Mouse (Mus musculus) myocyte (in vitro differentiated cells): ENCODE data around the gene Fam208a. TPM values are rescaled to one million over a fixed set of nuclear protein-coding genes. Genes with fewer than 3 reads are reported as not detected.

Experiments used
- H3K27me3 ChIP-seq: one replicate; pipeline ENCODE4 v1.6.1; 2011; ENCODE audit not compliant: control insufficient read depth, insufficient read depth, insufficient read length
- H3K36me3 ChIP-seq: one replicate; pipeline ENCODE4 v1.6.1; 2011; ENCODE audit not compliant: control insufficient read depth, insufficient read depth
- H3K4me2 ChIP-seq: one replicate; pipeline ENCODE4 v1.6.1; 2011; ENCODE audit warnings: low read depth, control low read depth
- H3K4me3 ChIP-seq: one replicate; pipeline ENCODE4 v1.5.1; 2011; ENCODE audit warnings: mild to moderate bottlenecking, control low read depth, moderate library complexity
- H3K79me2 ChIP-seq: one replicate; pipeline ENCODE4 v1.6.1; 2011; ENCODE audit not compliant: control insufficient read depth, insufficient read depth
- H3ac ChIP-seq: one replicate; pipeline ENCODE4 v1.6.1; 2011; ENCODE audit not compliant: control insufficient read depth, insufficient read length
- CEBPB ChIP-seq: IDR thresholded peaks from 2 replicates; pipeline ENCODE4 v1.6.1; 2011; ENCODE audit warnings: mild to moderate bottlenecking, moderate library complexity; ENCODE audit not compliant: poor library complexity, insufficient read depth, severe bottlenecking
- E2F4 ChIP-seq: IDR thresholded peaks from one replicate; pipeline ENCODE4 v1.6.1; 2011; ENCODE audit warnings: mild to moderate bottlenecking, control low read depth, moderate library complexity; ENCODE audit not compliant: insufficient read depth
- MAX ChIP-seq: IDR thresholded peaks from one replicate; pipeline ENCODE4 v1.6.1; 2011; ENCODE audit warnings: low read depth, mild to moderate bottlenecking, control low read depth
- MYOD1 ChIP-seq, 3 experiments: IDR thresholded peaks; one replicate each; pipeline ENCODE4 v1.6.1; 2011; ENCODE audit warnings: control low read depth in 2 of 3, low read depth in 2 of 3, mild to moderate bottlenecking in 2 of 3, moderate library complexity in 1 of 3; ENCODE audit not compliant: insufficient read length in 2 of 3, control insufficient read depth in 1 of 3
- MYOG ChIP-seq, 3 experiments: IDR thresholded peaks; one replicate each; pipeline ENCODE4 v1.6.1; 2011; ENCODE audit warnings: control low read depth in 2 of 3, low read depth in 2 of 3, mild to moderate bottlenecking in 2 of 3; ENCODE audit not compliant: insufficient read length in 2 of 3, control insufficient read depth in 1 of 3, insufficient read depth in 1 of 3
- POLR2A ChIP-seq: IDR thresholded peaks from one replicate; pipeline ENCODE4 v1.6.1; 2011; ENCODE audit warnings: low read depth, mild to moderate bottlenecking, control low read depth, moderate library complexity; ENCODE audit not compliant: insufficient read length
- POLR2AphosphoS2 ChIP-seq: IDR thresholded peaks from one replicate; pipeline ENCODE4 v1.6.1; 2011; ENCODE audit warnings: low read depth, control low read depth; ENCODE audit not compliant: insufficient read length
- REST ChIP-seq: IDR thresholded peaks from one replicate; pipeline ENCODE4 v1.6.1; 2011; ENCODE audit warnings: mild to moderate bottlenecking, control low read depth, moderate library complexity; ENCODE audit not compliant: insufficient read depth, insufficient read length
- SRF ChIP-seq: IDR thresholded peaks from one replicate; pipeline ENCODE4 v1.6.1; 2011; ENCODE audit warnings: low read depth; ENCODE audit not compliant: control insufficient read depth, insufficient read length
- TCF12 ChIP-seq: IDR thresholded peaks from one replicate; pipeline ENCODE4 v1.6.1; 2011; ENCODE audit warnings: mild to moderate bottlenecking, control low read depth; ENCODE audit not compliant: poor library complexity, insufficient read depth, severe bottlenecking
- TCF3 ChIP-seq: IDR thresholded peaks from one replicate; pipeline ENCODE4 v1.6.1; 2011; ENCODE audit warnings: low read depth, control low read depth; ENCODE audit not compliant: insufficient read length
- USF1 ChIP-seq: IDR thresholded peaks from one replicate; pipeline ENCODE4 v1.6.1; 2011; ENCODE audit warnings: low read depth, mild to moderate bottlenecking, control low read depth, moderate library complexity
- polyA plus RNA-seq: library from polyadenylated mRNA; unstranded; fragments of >200 nt; fragmentation: generic; extraction: Trizol; gene quantifications from one replicate; pipeline ENCODE4 v1.2.1, GENCODE M21; 2012; ENCODE audit warnings: missing spikeins

The Fam208a gene
- polyA plus RNA-seq, 1 experiment, result 2.0 TPM

DNA sequence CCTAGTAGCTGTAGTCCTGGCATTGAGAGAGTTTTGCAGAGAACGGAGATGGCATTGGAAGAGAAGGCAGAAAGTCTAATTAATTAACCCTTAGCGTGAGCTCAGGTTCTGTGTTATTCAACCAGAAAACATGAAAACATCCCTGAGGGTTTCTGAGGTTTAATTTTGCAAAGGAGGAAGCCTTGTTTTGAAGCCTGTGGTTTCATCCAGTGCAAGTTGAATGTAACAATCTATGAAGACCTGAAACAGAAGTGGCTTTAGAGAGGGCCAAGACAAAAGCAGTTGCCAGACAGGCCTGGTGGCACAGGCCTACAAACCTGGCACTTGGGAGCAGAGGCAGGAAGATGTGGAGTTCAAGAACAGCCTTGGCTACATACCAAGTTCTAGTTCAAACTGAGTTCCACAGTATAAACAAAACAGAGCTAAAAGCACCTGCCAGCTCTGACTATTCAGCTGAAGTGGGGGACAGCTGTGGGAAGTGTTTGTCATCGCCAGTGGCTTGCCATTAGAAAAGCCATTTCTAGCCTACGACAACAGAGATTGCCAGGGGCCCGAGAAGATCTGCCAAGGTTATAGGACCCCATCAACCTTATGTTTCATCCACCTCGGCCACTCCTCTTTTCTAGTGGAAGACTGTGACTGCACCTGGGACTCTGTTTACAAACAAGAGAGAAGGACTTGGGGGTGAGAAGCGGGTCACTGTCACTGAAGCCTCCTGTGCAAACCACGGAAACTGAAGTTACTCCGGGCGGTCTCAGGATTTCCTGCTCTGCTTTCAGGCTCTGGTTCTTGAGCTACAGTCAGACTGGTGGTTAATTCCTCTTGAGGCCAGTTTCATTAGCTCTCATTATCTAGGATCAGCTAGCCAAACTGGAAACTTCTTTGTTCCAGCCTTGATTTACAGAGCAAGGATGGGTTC is 26.0 kb upstream of the Fam208a start:
- H3K79me2 ChIP-seq, result no peaks in the 10 kb centered on the region
- H3K4me3 ChIP-seq, result no peak overlapping the region
- H3ac ChIP-seq, result no peak overlapping the region
- TF ChIP-seq POLR2A (no peak), MYOG (IDR thresholded peaks at IDR 0.05; ENCODE audit: control insufficient read depth in 1 of 3, insufficient read depth in 1 of 3, insufficient read length in 2 of 3, low read depth in 2 of 3) (peak in 2 of 3 experiments; percentile 43 to 63), MYOD1 (IDR thresholded peaks at IDR 0.05; ENCODE audit: control insufficient read depth in 1 of 3, insufficient read length in 2 of 3, low read depth in 2 of 3) (peak in 2 of 3 experiments; percentile 25 to 65)
- H3K36me3 ChIP-seq, result no peaks in the 10 kb centered on the region
- no peak overlapping the region for H3K4me2 ChIP-seq
- H3K27me3 ChIP-seq, result no peaks in the 10 kb centered on the region

DNA sequence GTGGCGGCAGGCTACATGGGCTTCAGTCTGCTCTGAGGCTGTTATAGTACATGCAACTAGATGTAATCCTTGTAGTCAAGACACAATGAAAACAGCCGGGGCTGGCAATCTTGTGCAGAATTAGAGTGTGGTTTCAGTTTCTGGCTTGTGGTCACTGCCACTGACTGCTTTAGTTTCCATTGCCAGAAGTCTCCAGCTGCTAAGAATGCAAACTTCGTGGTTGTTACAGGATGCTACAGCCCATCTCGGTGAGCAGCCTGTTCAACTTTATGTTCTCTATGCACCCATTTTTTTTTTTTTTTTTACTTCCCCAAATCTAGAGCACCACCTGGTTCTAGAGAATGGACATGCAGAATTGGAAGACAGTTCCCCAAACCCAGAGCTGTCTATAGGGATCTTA is 23.2 kb upstream of the Fam208a start:
- Histone ChIP-seq H3K4me3 (no peak overlapping the region), H3K36me3 (no peaks in the 10 kb centered on the region), H3ac (no peak overlapping the region), H3K79me2 (no peaks in the 10 kb centered on the region), H3K4me2 (peak overlapping the region; percentile 73), H3K27me3 (no peaks in the 10 kb centered on the region)
- TF ChIP-seq MYOG (IDR thresholded peaks at IDR 0.05; ENCODE audit: control insufficient read depth in 1 of 3, insufficient read depth in 1 of 3, insufficient read length in 2 of 3, low read depth in 2 of 3) (peak in 2 of 3 experiments; percentile 23 to 55), TCF3 (no peak), SRF (no peak), TCF12 (no peak), E2F4 (no peak), CEBPB (peak; percentile 89), MYOD1 (IDR thresholded peaks at IDR 0.05; ENCODE audit: control insufficient read depth in 1 of 3, insufficient read length in 2 of 3, low read depth in 2 of 3) (peak in 1 of 3 experiments; percentile 26)

DNA sequence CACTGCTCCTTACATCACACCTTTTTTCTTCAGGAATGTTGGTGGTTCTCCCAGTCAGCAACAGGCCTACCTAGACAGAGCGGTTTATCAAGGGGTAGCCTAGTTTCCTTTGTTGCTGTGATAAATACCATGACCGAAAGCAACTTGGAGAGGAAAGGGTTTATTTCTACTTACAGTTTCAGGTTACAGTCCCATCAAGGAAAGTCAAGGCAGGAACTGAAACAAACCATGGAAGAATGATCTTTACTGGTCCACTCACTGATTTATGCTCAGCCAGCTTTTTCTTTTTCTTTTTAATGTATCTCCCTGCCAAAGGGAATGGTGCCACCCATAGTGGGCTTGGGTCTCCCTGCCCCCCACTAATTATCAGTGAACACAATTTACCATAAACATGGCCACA is 22.7 kb upstream of the Fam208a start:
- TF ChIP-seq MYOG (IDR thresholded peaks at IDR 0.05; ENCODE audit: control insufficient read depth in 1 of 3, insufficient read depth in 1 of 3, insufficient read length in 2 of 3, low read depth in 2 of 3), result no peak
- no peak for TF ChIP-seq POLR2AphosphoS2
- TF ChIP-seq MYOD1 (IDR thresholded peaks at IDR 0.05; ENCODE audit: control insufficient read depth in 1 of 3, insufficient read length in 2 of 3, low read depth in 2 of 3), result no peak
- no peak for TF ChIP-seq SRF
- TF ChIP-seq E2F4, result no peak
- TF ChIP-seq USF1, result no peak
- no peak for TF ChIP-seq REST
- TF ChIP-seq CEBPB, result no peak
- no peak for TF ChIP-seq TCF3
- TF ChIP-seq MAX, result no peak
- TF ChIP-seq POLR2A, result no peak
- Histone ChIP-seq H3ac (no peak overlapping the region), H3K79me2 (no peaks in the 10 kb centered on the region), H3K4me2 (peak overlapping the region; percentile 43), H3K36me3 (no peaks in the 10 kb centered on the region), H3K4me3 (no peak overlapping the region), H3K27me3 (no peaks in the 10 kb centered on the region)

DNA sequence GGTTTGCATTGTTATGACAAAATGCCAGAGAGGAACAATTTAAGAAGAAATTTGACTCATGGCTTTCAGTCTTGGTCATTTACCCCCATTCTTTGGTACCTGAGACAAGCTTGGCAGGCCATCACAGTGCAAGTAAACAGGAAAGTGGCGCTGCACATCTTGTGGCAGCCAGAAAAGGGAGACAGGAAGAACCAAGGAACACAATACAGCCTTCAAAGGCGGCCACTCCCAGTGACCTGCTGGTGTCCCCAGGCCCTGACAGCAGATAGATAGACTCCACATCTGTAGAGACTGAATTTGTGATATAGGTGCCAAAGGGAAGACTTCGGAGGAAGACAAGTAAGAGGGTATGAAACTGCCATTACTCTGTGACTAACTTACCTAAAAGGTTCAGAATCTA is 20.4 kb upstream of the Fam208a start:
- Histone ChIP-seq H3K4me3 (no peak overlapping the region), H3K27me3 (no peaks in the 10 kb centered on the region), H3ac (no peak overlapping the region), H3K4me2 (no peak overlapping the region), H3K36me3 (no peaks in the 10 kb centered on the region), H3K79me2 (no peaks in the 10 kb centered on the region)
- TF ChIP-seq SRF (no peak), MYOD1 (IDR thresholded peaks at IDR 0.05; ENCODE audit: control insufficient read depth in 1 of 3, insufficient read length in 2 of 3, low read depth in 2 of 3) (no peak), POLR2A (no peak), TCF3 (no peak), POLR2AphosphoS2 (no peak), MAX (no peak), E2F4 (no peak), MYOG (IDR thresholded peaks at IDR 0.05; ENCODE audit: control insufficient read depth in 1 of 3, insufficient read depth in 1 of 3, insufficient read length in 2 of 3, low read depth in 2 of 3) (no peak), USF1 (no peak), CEBPB (no peak), REST (no peak), TCF12 (no peak)

DNA sequence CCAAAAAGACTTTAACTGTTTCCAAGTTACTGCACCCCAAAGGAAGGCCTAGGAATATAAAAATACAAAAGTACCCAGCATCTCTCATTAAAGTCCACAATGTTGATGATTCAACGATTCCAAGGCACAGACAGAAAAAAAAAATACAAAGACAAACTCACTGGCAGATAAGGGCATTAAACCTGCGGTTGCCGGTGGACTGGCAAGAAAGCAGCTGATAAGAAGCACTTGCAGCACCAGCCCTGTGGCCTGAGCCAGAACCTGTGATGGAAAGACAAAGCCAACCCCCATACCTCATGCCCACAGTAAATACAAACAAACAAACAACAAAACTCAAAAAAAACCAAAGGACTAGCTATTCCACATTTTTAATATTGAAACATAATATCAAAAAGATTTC is 19.0 kb upstream of the Fam208a start:
- no peaks in the 10 kb centered on the region for H3K27me3 ChIP-seq
- no peaks in the 10 kb centered on the region for H3K36me3 ChIP-seq
- H3ac ChIP-seq, result no peak overlapping the region
- H3K79me2 ChIP-seq, result no peaks in the 10 kb centered on the region
- H3K4me3 ChIP-seq, result no peak overlapping the region
- H3K4me2 ChIP-seq, result no peak overlapping the region
- TF ChIP-seq MAX, result no peak
